Mouse (Mus musculus): ENCODE measurements around the gene Atg9a. TPM values are rescaled to one million over a fixed set of nuclear protein-coding genes. Genes with fewer than 3 reads are reported as not detected.
"Not testable (repeated sequence)": the region's sequence is repeated elsewhere in the genome, so short reads cannot be mapped to it uniquely, and the experiment has no call there.

Atg9a gene
- polyA plus RNA-seq (2011; ENCODE audit: insufficient read depth, insufficient read length, low replicate concordance, missing spikeins), result 24.6 and 39.2 TPM in 2 replicates

DNA sequence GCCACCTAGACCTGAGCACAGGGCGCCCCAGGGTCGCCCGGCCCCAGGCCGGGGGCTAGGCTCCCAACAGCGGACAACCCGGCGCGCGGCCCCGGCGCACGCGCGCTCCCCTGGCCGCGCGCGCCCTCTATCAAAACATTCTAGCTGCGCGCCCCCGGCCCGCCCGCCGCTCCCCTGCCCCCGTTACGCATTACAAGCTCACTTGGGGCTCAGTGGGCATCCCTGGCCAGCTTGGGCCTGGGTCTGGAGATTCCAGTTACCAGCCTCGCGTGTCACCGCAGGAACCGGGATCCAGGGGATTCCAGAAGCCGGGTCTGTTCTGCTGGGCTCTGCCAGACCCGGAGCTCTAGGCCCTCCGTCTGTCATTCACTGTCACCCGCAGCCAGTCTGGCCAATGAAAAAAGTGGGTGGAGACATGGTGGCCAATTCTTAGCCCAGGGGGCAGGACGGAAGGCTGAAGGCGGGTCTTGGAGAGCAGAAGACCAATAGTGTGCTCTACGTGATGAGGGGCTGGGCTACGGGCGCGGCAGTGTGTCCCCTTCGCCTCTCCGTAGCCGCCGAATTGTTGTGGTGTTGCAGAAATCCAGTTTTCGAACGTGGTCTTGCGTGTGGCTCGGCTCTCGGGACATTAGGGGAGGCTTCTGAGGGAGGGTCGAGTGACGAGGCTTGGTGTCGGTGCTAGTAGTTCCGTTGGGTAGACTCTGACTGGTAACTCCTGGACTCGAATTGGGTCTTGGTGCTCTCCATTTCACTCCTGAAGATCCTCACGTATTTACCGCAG lies at the start of gene Atg9a, which contains the start of gene Ankzf1:
Atg9a (minus strand) TSS at position 575 of the 781 bp plus-strand sequence.
Ankzf1 (plus strand) TSS at position 530 of the 781 bp plus-strand sequence.
- 1% methylated on average over 56 of the region's 56 CpGs for WGBS
- TF ChIP-seq POLR2A (IDR thresholded peaks at IDR 0.05; ENCODE audit: borderline replicate concordance, control insufficient read depth, low read depth, low read length) (peak; percentile 67; the same call in 1 of the 2 replicates), CTCF (IDR thresholded peaks at IDR 0.05; ENCODE audit: control insufficient read depth, insufficient read depth, low read length) (no peak)
- H3K4me1 ChIP-seq (ENCODE audit: control insufficient read depth, insufficient read depth, low read length), result peaks cover 1% of the 10 kb centered on the region; the same call in 1 of the 2 replicates

DNA sequence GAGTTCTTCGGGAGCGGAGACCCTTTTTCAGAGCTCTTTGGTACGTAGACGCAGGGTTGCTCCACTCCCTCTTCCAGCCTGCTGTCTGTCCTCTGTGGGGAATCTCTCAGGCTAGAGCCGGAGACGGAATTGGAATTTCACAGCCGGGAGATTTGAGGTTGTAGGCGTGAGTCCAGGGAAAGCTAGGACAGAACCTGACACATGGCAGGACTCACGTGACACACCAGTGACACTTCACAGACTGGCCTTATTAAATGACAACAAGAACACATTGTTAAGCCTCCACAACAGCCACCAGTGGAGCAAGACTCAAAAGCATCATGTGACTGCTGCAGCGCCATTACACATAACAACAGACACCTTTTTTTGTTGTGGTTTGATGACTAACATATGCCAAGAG lies 47.6 kb upstream of the Atg9a start:
- H3K27ac ChIP-seq (ENCODE audit: control insufficient read depth, insufficient read depth, low read depth, low read length, poor library complexity), result no peak overlapping the region

More for the DNA sequence above, at the start of gene Atg9a, which contains the start of gene Ankzf1:
- H3K27ac ChIP-seq (ENCODE audit: control insufficient read depth, insufficient read depth, low read depth, low read length, poor library complexity), result peak within 1 kb of the TSS; percentile 92
- peak within 1 kb of the TSS; percentile 85 for H3K4me3 ChIP-seq (replicated peaks; ENCODE audit: control insufficient read depth, low read depth, low read length)

DNA sequence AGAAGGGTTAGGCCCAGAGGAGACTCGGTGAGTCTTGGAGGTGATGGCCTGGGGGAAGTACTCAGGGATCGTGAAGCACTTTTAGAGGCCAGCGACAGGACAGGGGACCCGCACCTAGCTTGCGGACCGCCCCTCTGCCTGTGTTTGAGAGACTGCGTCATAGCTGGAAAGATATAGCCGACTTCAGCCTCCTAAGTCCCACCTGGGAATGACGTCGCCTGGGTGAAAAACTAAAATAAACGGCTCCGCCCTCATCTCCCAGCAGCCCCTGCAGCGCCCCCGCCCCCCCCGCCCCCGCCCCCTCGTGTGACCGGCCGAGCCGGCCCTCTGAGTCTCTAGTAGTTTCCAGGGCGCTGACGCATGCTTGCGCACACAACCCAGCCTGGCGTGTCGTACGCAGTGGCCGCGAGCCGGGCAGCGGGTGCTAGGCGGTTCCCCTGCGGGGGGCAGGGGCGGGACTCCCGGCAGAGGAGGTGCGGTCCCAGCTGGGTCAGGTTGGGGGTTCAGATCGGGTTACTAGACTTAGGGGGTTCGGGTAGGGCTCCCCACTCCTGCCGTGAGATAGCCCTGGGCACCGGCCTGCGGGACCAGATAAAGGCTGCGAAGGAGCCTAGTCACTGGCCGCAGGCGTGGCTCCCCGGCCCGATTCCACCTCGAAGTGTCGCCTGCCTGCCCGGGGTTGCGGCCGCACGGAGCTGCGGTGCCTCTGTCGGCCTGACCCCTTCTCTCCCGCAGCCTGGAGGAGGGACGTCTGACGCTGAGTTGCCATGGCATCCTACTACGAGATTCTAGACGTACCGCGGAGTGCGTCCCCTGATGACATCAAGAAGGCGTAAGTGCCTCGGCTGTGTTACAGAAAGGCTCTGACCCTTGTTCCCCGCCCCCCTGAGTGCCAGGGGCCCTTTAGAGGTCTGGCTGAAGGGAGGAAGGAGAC lies 44.4 kb upstream of the Atg9a start, which contains the start of gene Dnajb2:
Dnajb2 (plus strand) TSS at position 290 of the 934 bp plus-strand sequence.
- Histone ChIP-seq H3K27ac (ENCODE audit: control insufficient read depth, insufficient read depth, low read depth, low read length, poor library complexity) (peak within 1 kb of the TSS; percentile 91), H3K4me1 (ENCODE audit: control insufficient read depth, insufficient read depth, low read length) (peaks cover 1% of the 10 kb centered on the region), H3K4me3 (replicated peaks; ENCODE audit: control insufficient read depth, low read depth, low read length) (peak within 1 kb of the TSS; percentile 69)
- TF ChIP-seq CTCF (IDR thresholded peaks at IDR 0.05; ENCODE audit: control insufficient read depth, insufficient read depth, low read length), result no peak
- TF ChIP-seq POLR2A (IDR thresholded peaks at IDR 0.05; ENCODE audit: borderline replicate concordance, control insufficient read depth, low read depth, low read length), result peak; percentile 80
- 1% methylated on average over 63 of the region's 64 CpGs for WGBS

More for the DNA sequence above, 47.6 kb upstream of the Atg9a start:
- H3K4me1 ChIP-seq (ENCODE audit: control insufficient read depth, insufficient read depth, low read length), result peaks cover 1% of the 10 kb centered on the region
- WGBS, result 89% methylated on average over 10 of the region's 10 CpGs
- TF ChIP-seq POLR2A (IDR thresholded peaks at IDR 0.05; ENCODE audit: borderline replicate concordance, control insufficient read depth, low read depth, low read length), result no peak
- no peak for TF ChIP-seq CTCF (IDR thresholded peaks at IDR 0.05; ENCODE audit: control insufficient read depth, insufficient read depth, low read length)
- no peak overlapping the region for H3K4me3 ChIP-seq (replicated peaks; ENCODE audit: control insufficient read depth, low read depth, low read length)

DNA sequence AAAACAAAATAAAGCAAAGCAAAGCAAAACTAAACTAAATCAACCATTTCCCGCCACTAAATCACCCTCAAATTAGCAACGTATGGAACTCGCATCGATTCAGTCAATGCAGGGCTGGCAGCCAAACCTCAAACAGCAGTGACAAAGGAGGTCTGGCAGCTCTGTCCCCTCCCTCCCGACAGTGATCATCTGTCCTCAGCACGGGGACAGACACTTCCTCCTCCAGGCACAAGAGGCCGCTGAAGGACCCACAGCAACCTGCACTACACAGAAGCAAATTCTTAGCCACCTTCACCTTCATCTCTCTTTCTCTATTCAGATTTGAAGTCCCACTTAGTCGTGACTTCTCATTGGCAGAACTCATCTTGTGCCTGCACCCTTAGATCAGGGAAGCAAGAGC lies 42.6 kb upstream of the Atg9a start:
- H3K4me1 ChIP-seq (ENCODE audit: control insufficient read depth, insufficient read depth, low read length), result peaks cover 1% of the 10 kb centered on the region

DNA sequence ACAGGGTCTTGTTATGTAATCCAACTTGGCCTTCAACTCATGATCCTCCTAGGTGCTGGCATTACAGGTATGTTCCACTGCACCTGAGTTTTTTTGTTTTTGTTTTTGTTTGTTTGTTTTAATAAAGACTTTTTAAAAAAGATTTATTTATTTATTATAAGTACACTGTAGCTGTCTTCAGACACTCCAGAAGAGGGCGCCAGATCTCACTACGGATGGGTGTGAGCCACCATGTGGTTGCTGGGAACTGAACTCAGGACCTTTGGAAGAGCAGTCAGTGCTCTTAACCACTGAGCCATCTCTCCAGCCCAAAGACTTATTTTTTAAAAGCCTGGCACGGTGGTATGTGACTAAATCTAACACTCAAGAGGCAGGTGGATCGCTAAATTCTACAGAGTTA lies 40.5 kb upstream of the Atg9a start:
- 79% methylated on average over 4 of the region's 4 CpGs for WGBS
- H3K4me3 ChIP-seq (replicated peaks; ENCODE audit: control insufficient read depth, low read depth, low read length); H3K27ac ChIP-seq (ENCODE audit: control insufficient read depth, insufficient read depth, low read depth, low read length, poor library complexity); H3K4me1 ChIP-seq (ENCODE audit: control insufficient read depth, insufficient read depth, low read length): not testable (repeated sequence)

More for the DNA sequence above, 42.6 kb upstream of the Atg9a start:
- peak; percentile 84 for TF ChIP-seq CTCF (IDR thresholded peaks at IDR 0.05; ENCODE audit: control insufficient read depth, insufficient read depth, low read length)
- no peak for TF ChIP-seq POLR2A (IDR thresholded peaks at IDR 0.05; ENCODE audit: borderline replicate concordance, control insufficient read depth, low read depth, low read length)
- no peak overlapping the region for H3K4me3 ChIP-seq (replicated peaks; ENCODE audit: control insufficient read depth, low read depth, low read length)
- H3K27ac ChIP-seq (ENCODE audit: control insufficient read depth, insufficient read depth, low read depth, low read length, poor library complexity), result no peak overlapping the region
- under 1% methylated on average over 8 of the region's 8 CpGs for WGBS

DNA sequence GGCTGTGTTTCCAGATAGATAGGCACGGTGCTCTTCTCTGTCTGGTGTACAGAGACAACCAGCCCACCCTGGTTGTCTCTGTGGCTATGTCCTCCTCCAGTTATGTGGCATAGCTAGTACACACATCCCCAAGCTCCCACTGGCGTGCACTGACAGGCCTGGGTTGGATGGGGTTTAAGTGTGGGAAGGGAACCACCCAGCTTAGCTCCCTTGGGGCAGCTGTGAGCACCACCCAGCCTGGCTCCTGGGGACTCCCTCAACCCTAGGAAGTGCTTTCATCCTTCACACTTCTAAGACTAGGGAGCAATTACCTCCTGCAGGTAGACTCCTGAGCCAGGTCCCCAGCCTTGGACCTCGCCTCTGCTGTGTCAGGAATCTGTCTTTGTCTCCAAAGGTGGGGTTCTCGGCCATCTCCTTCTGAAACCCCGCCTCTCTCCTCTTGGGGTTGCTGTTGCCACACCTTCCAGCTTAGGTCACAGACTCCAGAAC lies 39.7 kb upstream of the Atg9a start, which contains the start of gene A630095N17Rik:
A630095N17Rik (minus strand) TSS at position 439 of the 489 bp plus-strand sequence.
- Histone ChIP-seq H3K4me1 (ENCODE audit: control insufficient read depth, insufficient read depth, low read length) (peaks cover 4% of the 10 kb centered on the region), H3K4me3 (replicated peaks; ENCODE audit: control insufficient read depth, low read depth, low read length) (no peak within 1 kb of the TSS), H3K27ac (ENCODE audit: control insufficient read depth, insufficient read depth, low read depth, low read length, poor library complexity) (no peak within 1 kb of the TSS)
- 73% methylated on average over 5 of the region's 5 CpGs for WGBS
- no peak for TF ChIP-seq CTCF (IDR thresholded peaks at IDR 0.05; ENCODE audit: control insufficient read depth, insufficient read depth, low read length)
- no peak for TF ChIP-seq POLR2A (IDR thresholded peaks at IDR 0.05; ENCODE audit: borderline replicate concordance, control insufficient read depth, low read depth, low read length)

DNA sequence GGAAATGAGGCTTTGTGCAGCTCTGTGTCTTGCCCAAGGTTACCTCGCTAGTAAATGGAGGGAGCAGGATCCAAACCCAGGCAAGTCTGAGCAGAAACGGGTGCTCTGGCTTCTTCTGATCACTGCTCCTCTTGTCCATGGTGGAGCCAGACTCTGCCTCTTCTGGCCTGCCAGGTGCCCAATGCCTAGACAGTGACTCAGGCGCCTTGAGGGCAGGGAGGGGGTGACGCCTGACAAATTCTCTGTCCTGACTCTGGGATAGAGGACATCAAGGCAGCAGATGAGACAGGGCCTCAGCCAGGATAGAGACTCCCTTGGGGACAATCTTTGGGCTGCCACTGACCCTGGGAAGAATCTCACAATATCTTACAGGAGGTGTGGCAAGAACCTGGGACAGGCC lies 39.2 kb upstream of the Atg9a start:
- TF ChIP-seq POLR2A (IDR thresholded peaks at IDR 0.05; ENCODE audit: borderline replicate concordance, control insufficient read depth, low read depth, low read length) (no peak), CTCF (IDR thresholded peaks at IDR 0.05; ENCODE audit: control insufficient read depth, insufficient read depth, low read length) (no peak)
- WGBS, result 79% methylated on average over 4 of the region's 4 CpGs
- no peak overlapping the region for H3K4me3 ChIP-seq (replicated peaks; ENCODE audit: control insufficient read depth, low read depth, low read length)
- peaks cover 4% of the 10 kb centered on the region for H3K4me1 ChIP-seq (ENCODE audit: control insufficient read depth, insufficient read depth, low read length)
- no peak overlapping the region for H3K27ac ChIP-seq (ENCODE audit: control insufficient read depth, insufficient read depth, low read depth, low read length, poor library complexity)
